Mouse (Mus musculus): ENCODE measurements around the gene Tmem132a. TPM values are rescaled to one million over a fixed set of nuclear protein-coding genes. Genes with fewer than 3 reads are reported as not detected.

The Tmem132a gene
- total RNA-seq, 1 experiment from 2014 or later: 1.5 TPM

DNA sequence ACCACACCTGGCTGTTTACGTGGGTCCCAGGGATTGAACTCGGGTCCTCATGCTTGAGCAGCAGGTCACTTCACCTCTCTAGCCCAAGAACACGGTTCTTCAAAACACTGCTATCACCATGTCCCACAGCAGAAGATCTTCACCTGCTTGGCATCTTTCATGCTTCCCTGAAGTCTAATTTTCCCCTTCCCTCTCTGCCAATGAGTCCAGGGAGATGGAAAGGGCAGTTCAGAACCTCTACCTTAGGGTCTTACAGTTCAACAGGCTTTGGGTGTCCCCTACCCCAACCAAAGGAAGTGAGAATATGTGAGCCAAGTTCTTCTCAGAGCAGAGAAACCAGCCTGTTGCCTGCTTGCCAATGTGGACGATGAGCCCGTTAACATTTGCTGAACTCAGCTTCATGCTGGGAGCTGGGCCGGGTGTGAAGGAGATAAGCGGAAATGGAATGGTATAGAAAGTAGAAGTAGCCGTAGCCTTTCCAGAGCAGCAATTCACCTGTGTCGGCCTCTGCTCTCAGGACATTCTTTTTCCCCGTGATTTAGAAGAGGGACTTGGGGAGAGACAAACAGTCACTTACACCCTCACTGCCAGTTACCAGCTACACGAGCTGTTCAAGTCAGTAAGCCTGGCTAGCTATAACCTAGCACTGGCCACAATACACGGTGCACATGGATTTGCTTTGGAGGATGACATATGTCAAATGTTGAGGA, 61.1 kb downstream of the Tmem132a start:
- ATAC-seq (ENCODE audit: extremely low read depth, insufficient number of reproducible peaks, low FRiP score, poor library complexity, severe bottlenecking): no peak

Other genes with a start within 250 kb of the Tmem132a start
- gene Vwce, start 235.7 kb downstream of the Tmem132a start, total RNA-seq (2017): not detected in 2 replicates
- not detected in 2 replicates for gene Pga5, start 191.9 kb downstream of the Tmem132a start, total RNA-seq (2017)
- 21.0 and 25.6 TPM in 2 replicates for gene Vps37c, start 181.2 kb downstream of the Tmem132a start, total RNA-seq (2017)
- gene Cd5, start 130.9 kb downstream of the Tmem132a start, total RNA-seq (2017): 16.7 and 18.7 TPM in 2 replicates
- gene Cd6, start 39.9 kb downstream of the Tmem132a start, total RNA-seq (2017): 10.7 and 11.2 TPM in 2 replicates
- 54.1 and 61.9 TPM in 2 replicates for gene Slc15a3, start 30.2 kb downstream of the Tmem132a start, total RNA-seq (2017)
- gene Tmem109, start 12.1 kb upstream of the Tmem132a start, total RNA-seq (2017): 11.5 and 17.2 TPM in 2 replicates
- 32.0 and 58.0 TPM in 2 replicates for gene Prpf19, start 25.3 kb upstream of the Tmem132a start, total RNA-seq (2017)
- gene Zp1, start 50.7 kb upstream of the Tmem132a start, total RNA-seq (2017): not detected in 2 replicates
- 0.23 and 0.74 TPM in 2 replicates for gene Ptgdr2, start 67.2 kb upstream of the Tmem132a start, total RNA-seq (2017)
- 11.7 and 14.3 TPM in 2 replicates for gene Ccdc86, start 79.3 kb upstream of the Tmem132a start, total RNA-seq (2017)
- not detected in 2 replicates for gene Ms4a10, start 104.7 kb upstream of the Tmem132a start, total RNA-seq (2017)
- gene Ms4a15, start 123.3 kb upstream of the Tmem132a start, total RNA-seq (2017): not detected in 2 replicates
- not detected in 2 replicates for gene Ms4a18, start 148.1 kb upstream of the Tmem132a start, total RNA-seq (2017)
- gene Ms4a8a, start 211.2 kb upstream of the Tmem132a start, total RNA-seq (2017): 1.4 and 3.6 TPM in 2 replicates

All from neutrophil, adult 5-6 weeks (primary cell).